Mouse (Mus musculus) kidney, postnatal 4 days (tissue): ENCODE measurements around the gene Gm9833.
A peak's percentile ranks its signal among the peaks of the same experiment; 100 is the strongest.
"Not testable (repeated sequence)": the region's sequence is repeated elsewhere in the genome, so short reads cannot be mapped to it uniquely, and the experiment has no call there.

Source experiments
- DNase-seq, 2 experiments: peaks; one replicate each; pipeline ENCODE4 v3.0.0; 2021; ENCODE audit warnings: mixed read lengths in 2 of 2

Gm9833 gene

GRCm38 (mm10) chr3:10087994-10088393 is at the start of gene Gm9833:
Gene Gm9833 (plus strand): TSS chr3:10088110.
- not testable (repeated sequence) for DNase-seq

- DNase-seq = no peak
These were observed 17.8 kb upstream of the Gm9833 start for GRCm38 (mm10) chr3:10070070-10070469.

- no peak for DNase-seq
These were observed 12.1 kb upstream of the Gm9833 start for GRCm38 (mm10) chr3:10075826-10076225.

- no peak for DNase-seq
These were observed 10.6 kb upstream of the Gm9833 start for GRCm38 (mm10) chr3:10077096-10077841.

GRCm38 (mm10) chr3:10078113-10078512 is 9.8 kb upstream of the Gm9833 start:
- no peak for DNase-seq

- no peak for DNase-seq
These were observed 6.6 kb upstream of the Gm9833 start for GRCm38 (mm10) chr3:10081336-10081735.

GRCm38 (mm10) chr3:10081911-10082541 is 5.9 kb upstream of the Gm9833 start:
- DNase-seq = no peak

GRCm38 (mm10) chr3:10082545-10083062 is 5.3 kb upstream of the Gm9833 start:
- DNase-seq = no peak

DNA sequence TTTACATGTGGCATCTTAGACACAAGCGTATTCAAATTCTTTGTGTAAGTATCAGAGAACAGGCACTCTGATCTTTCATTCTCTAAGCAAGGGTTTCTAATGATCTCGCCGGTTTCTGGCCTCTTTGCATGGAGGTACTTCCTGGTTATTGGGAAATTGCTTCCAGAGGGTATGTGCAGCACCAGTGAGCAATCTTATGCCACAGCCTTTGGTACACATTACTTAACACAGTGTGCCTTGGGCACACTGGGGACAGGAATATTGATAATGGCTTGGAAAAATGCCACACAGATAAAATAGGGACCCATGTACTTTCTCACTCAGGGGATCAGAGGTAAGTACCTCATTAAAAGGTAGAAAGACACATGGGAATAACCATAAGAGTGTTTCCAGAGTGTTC is 3.8 kb upstream of the Gm9833 start:
- no peak for DNase-seq

- peak in 1 of 2 experiments; percentile 27 for DNase-seq
These were observed 2.4 kb upstream of the Gm9833 start for GRCm38 (mm10) chr3:10085396-10086119.

DNA sequence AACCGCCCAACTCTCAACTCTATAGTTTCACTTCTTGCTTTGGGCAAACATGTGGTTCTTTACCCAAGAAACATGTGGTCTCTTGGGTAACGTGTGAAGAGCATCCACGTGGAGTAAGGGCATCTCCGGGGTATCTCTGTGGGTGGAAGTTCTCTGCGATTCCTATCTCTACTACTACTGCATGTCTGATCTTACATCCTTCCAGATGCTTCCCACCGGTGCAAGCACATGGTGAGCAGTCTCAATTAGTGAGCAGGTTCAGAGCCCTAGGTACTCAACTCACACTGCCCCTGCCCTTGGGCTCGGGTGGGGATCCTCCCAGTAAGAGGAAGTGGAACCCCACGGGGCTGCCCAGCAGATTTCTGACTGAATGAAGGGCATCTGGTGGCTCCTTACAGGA is 399 bp upstream of the Gm9833 start:
- DNase-seq = no peak

DNA sequence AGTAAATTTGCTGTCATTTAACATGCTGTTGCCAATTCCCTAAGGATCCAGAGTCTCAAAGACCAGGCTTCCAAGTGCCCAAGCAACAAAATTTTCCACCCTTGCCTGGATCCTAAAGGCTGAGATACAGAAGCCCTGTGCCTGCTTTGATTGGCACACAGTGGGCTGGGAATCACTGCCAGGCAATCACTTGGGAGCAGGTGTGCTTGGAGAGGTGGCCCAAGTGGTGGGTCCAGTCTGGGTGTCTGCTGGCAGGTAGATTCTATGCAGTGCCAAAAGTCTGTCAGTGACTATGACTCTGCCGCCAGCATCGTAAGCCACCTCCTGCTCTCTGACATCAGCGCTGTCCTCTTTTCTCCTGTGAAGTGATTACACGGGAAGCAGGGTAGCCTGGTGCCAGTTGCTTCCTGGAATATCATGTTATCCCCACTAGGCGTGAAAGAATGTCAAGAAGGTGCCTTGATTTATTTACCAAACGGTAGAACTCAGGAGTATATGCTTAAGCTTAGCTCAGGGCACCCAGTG is 3.8 kb downstream of the Gm9833 start:
- DNase-seq = no peak

DNA sequence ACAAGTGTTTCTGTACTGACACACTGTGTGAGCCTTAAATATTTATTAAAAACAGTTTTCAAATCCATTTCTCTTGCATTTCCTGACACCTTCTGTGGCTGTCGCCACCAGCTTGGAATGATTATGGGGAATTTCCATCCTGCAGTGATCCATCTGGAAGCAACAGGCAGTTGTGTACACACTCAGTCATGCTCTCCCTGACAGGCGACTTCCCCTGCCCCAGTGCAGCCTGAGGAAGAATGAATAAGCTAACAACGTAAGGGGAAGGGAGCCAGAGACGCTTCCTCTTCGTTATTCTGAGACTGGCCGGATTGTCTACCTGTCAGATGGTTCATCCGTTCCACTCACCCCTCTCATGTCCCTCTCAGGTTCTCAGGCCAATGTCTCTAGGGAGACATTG is 4.6 kb downstream of the Gm9833 start:
- DNase-seq = peak; percentile 16 to 24

DNA sequence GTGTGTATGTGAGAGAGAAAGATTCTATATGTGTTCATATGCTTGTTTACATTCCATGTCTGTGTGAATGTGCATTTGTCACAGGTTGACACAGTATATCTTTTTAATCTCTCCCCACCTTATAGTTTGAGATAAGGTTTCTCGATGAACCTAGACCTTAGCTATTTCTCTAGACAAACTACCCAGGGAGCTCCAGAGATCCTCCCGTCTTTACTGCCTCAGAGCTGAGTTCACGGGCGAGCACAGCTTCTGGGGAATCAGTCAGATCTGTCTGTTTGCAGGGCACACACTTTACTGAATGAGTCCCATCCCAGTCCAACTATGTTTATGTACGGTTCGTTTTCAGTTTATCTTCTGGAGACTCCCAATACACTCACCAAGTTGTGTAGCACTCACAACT is 5.0 kb downstream of the Gm9833 start:
- no peak for DNase-seq

DNA sequence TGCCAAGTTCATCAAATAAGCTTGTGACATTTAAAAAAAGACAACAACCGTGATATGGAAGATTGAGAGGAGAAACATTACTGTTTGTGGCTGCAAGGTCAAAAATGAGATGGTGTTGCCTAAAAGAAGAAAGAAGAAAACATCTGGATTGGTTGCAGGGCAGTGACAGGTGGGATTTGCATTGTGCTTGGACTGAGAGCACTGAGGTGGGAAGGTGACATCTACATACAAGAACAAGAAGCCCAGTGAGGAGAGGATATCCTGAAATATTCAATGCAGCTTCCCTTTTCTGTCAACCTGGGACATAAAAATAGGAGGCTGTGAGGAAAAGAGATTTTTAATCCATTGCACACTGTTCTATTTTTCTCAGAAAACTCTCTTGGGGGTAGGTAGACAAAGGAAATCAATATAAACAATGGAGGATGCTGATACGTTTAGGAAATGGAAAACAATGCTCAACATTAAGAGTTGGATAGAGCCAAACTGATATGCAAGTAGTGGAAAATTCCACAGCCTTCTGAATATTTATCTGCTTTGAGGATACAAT is 7.2 kb downstream of the Gm9833 start:
- no peak for DNase-seq

DNA sequence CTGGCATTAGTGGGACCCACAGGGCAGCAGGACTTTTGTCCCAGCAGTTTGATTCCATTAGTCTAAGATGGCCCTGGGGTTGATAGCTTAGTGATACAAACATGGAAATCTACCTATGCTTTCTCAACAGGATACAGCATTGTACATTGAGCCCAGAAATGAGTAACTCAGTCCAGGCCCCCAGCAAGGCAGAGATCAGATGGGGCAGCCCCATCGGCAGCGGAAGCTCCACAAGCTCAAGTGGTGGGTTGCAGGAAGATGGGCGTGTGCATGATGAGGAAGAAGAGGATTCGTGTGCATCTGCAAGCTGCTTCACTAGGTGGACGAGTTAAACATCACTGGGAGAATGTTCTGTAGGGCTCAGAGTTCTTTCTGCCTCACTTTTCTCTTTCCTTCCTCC is 11.8 kb downstream of the Gm9833 start:
- no peak for DNase-seq

DNA sequence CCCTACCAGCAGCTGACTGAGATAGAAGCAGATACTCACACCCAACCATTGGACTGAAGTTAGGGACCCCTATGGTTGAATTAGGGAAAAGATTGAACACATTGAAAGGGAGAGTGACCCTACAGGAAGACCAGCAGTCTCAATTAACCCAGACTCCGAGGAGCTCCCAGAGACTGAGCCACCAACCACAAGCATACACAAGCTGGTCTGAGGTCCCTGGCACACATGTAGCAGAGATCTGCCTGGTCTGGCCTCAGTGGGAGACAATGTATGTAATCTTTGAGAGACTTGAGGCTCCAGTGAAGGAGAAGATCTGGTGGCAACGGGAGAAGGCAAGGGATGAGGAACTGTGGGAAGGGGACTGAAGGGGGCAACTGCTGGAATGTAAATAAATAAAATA is 23.7 kb downstream of the Gm9833 start:
- DNase-seq = no peak

- no peak for DNase-seq
These were observed 24.3 kb downstream of the Gm9833 start for GRCm38 (mm10) chr3:10112196-10112595.

- no peak for DNase-seq
These were observed 24.8 kb downstream of the Gm9833 start for GRCm38 (mm10) chr3:10112660-10113059.

DNA sequence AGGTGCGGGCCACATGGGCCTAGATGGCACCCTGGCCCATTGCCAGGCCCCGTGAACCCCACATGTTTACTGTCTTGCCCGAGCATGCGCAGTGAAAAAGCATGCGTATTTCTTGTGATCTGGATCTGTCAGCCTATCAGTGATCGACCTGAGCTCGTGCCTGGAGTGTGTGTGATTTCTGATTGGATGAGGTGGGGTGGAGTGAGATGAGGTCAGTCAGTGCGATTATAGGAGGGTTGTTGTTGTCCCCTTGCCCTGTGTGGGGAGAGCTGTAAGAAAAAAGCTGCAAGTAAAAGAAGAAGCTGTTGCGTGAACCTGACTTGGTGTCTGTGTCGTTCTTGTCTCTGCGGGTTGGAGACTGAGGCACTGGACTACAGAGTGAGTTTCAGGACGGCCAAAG is 28.6 kb downstream of the Gm9833 start:
- no peak for DNase-seq

DNA sequence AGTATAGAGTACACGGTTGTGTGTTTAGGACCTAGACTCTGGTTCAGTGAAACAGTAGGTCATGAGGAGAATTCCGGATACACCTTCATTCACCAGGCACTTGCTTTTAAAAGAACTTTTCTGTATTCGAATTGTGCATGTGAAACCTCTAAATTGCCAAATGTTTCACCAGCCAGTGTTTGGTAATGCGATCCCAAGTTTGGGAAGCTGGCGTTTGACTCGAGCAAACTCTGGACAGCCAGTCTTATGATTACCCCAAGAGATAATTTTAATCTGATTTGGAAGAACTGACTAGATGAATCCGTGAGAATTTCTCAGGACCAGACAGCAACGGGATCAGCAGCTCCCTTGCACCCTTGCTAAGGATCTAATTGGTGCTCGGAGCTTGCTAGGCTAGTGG is 33.3 kb downstream of the Gm9833 start:
- no peak for DNase-seq

DNA sequence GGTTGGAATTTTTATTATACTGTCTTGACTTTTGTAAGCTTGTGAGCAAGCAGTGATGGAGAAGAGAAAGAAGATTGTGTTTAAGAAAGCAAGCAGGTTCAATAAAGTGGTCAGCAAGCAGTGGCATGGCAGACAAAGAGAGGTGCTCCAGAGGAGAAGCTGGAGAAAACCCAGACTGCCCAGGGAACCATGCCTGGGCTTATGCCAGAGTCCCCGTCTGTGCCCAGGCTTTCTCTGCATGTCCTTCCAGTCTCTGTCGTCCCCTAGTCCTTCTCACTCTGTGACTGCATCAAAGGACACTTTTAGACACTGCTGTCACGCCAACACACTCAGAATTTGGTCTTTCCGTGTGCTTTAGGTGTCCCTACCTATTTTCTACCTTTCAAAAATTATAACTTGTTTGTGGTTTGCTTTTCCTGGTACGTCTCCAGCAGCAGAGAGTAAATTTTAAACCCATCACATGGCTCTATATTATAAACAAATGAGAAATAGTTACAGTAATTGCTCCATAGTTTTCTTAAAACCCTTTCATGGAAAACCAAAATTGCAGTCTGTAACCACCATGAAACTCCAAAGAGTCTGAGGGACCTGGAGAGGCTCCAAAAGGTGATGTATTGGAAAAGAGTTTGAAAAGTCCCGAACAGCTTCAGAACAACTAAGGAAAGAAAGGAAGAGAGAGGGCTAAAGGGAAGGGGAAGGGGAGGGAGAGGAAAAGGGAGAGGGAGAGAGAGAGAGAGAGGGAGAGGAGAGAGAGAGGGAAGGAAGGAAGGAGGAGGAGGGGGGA is 34.2 kb downstream of the Gm9833 start:
- no peak for DNase-seq
